Mouse (Mus musculus) cerebellum, adult (tissue): ENCODE data around the gene Ebf1.
A peak's percentile ranks its signal among the peaks of the same experiment; 100 is the strongest.

ENCODE experiments used
- ATAC-seq: cut with Nextera tagmentation; 2 replicates; pipeline ENCODE4 v1.9.2; 2017; ENCODE audit warnings: mild to moderate bottlenecking, moderate library complexity, mixed read lengths; ENCODE audit not compliant: insufficient number of reproducible peaks, low FRiP score, low TSS enrichment

Ebf1 gene

DNA sequence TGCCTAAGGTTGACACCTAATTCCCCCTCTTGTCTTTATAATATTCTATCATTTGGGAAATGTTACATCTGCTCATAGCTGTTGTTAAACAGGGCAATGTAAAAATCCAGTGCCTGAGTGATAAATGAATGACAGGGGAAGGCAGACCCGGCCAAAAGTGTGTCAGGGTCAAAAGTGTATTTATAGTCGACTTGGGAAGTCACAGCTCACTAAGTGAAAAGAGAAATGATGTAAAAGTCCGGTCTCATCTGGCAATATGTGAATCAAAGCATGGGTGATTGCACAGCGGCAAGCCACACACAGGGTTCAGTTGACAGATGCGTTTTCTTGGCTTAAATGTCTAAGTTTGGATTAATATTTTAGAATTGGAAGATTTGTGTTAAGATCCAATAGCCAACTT, 151.2 kb downstream of the Ebf1 start:
- no peak for ATAC-seq

DNA sequence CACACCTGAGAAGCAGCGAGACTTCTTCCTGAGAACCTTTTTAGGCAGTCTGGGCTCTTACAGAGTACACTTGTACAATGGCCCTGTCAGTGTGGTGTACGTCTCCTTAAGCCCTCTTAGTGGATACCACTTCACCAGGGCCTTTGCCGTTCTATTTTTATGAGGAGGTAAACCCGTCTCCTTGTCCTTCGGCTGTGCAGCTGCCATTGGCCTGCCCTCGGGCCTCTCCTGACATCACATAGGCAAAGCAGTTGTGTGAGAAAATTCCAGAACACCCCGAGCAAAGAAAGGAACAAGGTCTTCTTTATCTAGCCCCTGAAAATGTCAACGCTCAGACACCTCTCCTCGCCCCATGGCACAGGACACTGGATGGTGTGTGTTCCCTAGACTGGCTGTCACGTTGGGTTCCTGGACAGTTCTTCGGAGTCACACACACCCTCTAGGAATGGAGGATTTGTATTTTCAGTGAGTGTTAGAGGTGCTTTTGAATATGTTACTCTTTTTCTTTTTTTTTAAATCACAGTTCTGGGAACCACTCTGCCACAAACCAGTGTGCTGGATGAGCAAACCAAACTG, 154.0 kb downstream of the Ebf1 start:
- ATAC-seq: no peak

DNA sequence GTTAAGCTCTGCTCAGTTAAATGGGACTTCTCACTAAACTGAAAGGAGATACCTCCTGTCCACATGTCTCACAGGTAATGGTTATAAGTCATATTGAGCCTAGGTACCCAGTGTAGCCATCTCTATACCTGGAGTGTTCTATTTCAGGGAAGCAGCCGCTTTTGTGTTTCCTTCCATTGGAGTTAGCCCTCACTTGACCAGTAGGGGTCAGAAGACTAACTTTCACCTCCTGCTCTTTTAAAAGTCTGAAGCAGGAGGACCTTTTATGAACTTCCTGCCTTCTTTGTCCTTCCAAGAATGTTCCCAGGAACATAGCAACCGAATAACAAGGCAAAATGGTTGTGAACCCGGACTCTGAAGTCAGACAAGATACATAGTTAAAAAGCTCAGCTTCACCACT, 157.3 kb downstream of the Ebf1 start:
- no peak for ATAC-seq

DNA sequence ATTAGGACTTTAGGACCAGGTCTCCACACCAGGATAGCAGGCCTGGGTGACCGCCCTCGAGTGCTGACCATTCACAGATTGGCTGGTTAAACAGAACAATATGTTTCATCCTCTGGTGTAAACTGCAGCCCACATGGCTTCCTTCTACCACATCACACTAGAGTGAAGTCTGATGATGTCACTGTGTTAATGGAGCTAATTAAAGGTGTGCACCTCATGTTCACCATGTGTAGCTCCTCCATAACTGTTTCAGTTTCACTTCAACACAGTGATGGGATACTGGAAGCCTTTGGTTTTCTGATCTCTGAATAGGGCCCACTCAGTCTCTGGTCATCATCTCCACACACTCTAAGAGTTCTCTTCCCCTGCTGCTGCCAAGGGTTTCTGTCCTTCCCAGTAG, 158.4 kb downstream of the Ebf1 start:
- no peak for ATAC-seq

DNA sequence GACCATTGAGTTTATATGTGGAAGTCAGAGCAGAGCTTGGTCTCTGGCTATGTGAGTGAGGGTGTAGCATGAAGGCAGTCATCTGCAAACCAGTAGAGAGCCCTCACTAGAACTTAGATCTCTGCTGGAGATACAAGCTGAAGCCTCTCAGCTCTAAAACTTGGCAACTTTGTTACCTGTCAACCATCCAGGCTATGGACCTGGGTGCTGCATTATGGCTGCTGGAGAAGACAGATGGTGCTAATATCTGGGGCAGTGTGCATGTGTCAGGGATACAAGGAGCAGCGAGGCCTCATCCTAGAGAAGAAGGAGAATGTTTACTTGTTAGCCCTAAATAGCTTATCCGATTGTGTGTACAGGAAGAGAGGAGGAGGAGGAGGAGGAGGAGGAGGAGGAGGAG, 159.4 kb downstream of the Ebf1 start:
- no peak for ATAC-seq

DNA sequence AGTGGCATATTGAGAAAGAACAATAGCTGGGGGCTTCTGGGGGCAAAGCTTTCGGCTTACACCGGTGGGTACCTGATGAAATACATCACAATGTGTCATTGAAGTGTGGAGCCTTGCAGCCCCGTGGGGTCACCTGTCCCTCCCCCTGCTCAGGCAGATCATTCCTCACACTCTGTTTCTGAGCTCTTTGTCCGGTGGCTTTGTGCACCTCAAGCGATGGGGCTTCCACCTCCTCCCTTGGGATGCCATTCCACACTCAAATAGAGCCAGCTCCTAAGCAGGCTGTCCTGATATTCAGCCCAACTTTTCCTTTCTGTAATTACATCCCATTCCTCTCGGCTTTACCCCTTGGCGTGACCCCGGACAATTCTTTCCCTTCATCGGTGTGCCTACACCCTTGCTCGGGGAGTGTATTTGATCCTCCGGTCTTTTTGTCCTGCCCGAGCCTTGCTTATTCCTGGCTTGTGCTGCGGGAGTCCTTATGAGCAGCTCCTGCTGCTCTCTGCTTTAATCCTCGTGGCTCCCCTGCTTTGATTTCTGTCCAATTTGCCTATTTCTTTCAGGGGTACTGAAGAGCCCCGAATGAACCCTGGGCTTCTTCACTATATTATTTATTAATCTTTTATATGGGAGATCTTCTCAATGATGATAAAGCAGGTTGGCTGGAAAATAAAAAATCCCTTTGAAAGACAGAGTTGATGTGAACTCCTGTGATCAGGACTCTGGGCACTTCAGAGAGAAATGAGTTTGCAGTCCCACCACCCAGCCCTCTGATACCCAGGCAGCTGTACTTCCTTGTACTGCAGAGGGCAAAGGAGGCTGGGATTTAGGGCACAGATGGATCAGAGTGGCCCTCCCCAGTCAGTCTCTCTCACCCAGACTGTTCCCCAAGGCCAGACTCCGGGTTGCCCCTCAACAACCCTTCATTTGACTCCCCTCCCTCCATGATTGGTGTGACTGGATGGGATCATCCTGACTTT, 160.5 kb downstream of the Ebf1 start:
- ATAC-seq: no peak

DNA sequence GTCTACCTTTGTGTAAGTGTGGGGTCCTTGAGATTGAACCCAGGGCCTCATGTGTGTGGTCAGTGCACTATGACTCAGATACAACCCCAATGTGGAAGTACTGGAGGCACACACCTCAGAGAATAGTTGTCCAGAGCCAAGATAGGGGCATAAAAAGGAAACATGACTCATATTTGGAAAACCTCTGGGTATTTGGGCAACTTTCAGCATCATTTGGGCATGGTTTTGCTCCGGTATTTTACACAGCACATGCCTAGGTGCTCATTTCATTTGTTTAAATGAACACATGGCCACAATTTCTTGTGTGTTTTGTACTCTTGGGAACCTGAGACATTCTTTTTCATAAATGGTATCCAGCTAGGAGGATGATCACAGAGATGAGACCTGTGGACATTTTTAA, 161.9 kb downstream of the Ebf1 start:
- no peak for ATAC-seq

DNA sequence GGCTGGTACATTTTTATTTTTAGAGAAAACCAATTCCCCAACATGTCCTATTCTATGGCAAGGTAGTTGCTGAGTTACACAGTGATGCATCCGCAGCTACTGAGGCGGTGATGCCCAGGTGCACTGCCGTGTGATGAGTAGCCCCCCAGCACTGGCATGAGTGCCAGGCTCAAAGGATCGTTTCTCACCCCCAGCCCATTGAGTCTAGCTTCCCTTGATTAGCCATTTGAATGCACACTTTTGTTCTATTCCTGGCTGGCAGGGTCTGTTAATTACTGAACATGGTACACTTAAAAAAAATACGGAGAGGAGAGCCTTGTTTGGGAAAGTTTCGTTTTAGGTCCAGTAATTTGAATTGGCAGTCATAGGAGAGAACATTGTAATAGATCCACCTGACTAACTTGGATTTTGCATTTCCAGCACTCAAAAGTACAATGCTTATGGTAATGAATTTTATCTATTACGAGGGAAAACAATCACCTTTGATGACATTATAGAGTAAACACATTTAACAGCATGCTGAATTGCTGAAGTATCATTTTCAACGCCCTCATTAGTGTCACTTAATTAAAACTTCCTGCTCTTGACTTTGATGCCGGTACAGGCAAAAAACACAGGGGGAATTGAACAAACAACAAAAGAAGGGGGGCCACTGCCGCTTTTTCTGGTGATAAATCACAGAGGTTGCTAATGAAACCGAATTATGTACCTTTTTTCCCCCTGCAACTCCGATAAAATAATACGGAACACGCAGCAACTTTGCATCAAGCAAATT, 167.3 kb downstream of the Ebf1 start:
- ATAC-seq: no peak

DNA sequence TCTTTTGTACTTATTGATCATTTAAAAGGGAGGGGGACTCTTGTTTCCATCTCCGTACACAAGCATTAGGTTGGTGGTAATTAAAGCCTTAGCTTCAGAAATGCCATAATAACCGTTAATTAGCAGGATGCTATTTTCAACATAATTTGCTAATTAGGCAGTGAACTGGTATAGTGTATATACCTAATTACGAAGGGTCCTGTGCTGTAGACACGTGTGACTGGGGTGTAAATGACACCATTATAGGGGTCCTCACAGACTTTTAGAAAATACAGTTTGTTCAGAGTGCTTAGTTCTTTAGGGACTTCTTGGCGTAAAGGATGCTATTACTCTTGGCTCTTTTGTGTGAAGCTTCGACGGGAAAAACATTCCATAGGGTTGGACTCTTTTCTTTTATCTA, 167.9 kb downstream of the Ebf1 start:
- ATAC-seq: no peak

DNA sequence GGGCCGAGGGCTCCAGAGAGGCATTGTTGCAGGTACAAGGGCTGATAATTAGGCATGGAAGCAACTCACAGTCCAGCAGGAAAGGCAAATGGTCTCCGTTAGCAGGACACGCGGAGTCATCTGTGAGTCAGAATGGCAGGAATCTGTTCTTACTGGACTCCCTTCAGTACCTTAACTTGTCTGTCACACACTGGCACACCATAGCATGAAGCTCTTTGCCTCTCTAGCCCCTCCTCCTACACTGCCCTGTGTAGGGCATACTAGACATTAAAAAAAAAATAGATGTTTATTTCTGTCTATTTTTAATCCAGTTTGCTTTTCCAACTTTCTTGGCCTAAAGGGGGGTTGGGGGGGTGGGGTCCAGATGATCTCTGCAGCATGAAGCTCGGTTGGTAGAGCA, 168.4 kb downstream of the Ebf1 start:
- ATAC-seq: no peak

DNA sequence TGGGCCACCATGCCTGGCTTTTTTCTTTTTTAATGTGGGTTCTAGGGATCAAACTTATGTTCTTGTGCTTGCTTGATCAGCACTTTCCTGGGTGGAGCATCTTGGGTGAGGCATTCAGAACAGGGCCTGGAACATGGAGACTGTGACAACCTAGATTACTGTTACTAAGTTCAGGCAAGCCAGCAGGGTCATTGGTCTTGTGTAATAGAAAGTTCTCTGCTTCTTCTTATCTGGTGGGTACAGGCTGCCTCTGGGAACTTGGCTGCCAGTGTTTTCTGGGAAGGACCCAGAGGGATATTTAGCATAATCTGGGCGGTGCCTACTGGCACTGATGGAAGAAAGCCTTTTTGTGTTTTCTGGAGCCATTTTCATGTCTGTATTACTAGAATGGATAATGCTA, 170.9 kb downstream of the Ebf1 start:
- ATAC-seq: no peak

DNA sequence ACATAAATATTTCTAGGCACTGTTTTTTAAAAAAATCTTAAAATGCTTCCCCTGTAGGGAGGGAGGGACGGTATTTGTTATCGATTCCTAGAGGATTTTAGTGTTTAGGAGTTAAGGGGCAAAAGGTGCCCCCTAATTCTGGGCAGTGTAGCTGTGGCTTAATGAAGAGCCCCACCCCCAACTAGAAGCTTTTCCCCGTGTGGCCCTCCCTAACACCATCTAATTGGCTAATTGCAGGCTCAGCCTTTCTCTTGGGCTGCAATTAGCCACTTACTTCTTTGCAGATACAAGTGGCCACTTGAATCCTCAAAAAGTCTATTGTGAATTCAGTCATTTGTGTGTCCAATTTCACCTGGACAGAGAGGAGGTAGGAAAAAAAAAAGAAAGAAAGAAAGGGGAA, 175.7 kb downstream of the Ebf1 start:
- ATAC-seq: no peak

DNA sequence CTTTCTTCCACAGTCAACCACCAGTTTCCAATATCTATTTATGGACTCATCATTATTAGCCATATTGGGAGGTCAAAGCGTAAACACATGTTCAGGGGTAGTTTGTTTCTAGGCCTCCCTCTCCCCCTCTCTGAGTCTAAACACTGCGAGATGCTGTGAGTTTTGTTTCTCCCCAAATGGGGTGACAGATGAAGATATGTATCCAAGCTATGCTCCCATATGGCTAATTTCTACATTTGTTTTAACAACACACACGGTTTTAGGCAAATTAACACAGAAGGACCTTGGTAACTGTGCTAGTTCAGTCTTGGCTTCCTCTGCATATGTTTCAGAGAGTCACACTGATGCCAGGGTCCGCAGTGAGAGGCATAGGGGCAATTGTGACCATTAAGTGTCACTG, 177.8 kb downstream of the Ebf1 start:
- no peak for ATAC-seq

DNA sequence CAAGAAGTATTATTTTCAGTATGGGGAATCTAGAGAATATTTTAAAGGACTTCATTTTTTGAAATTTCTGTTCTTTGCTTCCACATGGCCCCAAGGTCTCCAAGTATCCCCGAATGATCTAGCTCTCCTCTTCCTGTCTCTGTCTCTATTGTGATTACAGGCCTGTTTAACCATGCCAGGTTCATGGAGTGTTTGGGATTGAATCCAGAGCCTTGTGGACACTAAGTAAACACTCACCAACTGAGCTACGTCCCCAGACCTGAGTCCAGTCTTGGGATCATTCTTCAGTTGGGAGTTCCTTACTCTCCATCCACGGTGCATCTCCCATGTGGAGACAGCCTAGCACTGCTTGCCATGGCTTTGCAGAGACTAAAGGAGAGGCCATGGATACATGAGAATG, 178.7 kb downstream of the Ebf1 start:
- no peak for ATAC-seq

DNA sequence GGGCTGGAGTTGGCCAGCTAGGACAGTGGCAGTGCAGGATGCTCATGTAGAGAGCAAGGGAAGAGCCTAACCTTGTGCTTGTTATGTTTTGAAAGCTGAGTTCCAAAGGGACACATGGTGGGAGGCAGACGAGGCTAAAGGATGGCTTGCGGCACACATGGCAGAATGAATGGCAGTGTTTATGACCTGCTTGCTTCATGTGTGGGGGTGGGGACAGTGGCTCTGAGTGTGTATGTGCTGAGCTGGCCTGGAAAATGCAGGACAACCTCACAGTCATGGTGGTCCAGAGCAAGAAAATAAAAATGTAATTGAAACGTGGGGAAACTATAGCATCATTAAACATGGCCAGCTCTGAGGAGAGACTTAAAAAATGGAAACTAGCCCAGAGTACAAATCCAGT, 181.2 kb downstream of the Ebf1 start:
- ATAC-seq: no peak

DNA sequence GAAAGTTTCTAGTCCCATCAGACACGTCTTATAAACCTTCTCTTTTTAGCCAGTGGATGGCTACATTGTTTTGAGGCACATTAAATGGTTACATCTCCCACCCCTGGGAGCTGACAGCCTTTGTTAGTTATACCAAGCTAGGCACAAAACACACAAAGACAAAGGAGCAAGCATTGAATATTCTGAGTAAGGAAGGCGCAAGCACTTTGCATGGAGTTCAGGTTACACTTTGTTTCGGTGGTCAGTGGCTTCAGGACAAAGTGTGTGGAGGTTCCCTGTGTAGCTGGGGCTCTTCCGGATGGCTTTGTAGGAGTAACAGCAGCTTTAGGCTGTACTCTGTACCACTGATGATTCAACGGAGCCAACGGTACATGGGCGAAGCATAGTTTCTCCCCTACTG, 186.9 kb downstream of the Ebf1 start:
- no peak for ATAC-seq

DNA sequence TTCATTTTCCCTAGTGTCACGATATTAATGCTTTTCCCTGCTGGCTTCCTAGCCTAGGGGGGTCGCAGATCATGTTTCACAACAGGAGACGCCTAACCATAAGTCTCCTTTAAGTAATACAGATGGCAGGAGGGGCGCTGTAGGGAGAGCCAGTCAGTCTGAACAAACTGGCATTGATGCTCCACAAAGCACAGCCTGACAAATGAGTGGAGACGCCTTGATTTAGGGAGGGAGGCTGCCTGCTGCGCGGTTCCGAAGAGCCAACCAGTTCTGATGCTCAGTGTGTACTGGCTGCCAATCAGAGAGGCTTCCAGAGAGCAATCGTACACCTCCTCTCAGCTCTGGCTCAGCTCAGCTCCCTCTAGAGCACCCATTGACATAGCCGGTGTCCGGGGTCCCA, 189.5 kb downstream of the Ebf1 start:
- ATAC-seq: peak; percentile 85

DNA sequence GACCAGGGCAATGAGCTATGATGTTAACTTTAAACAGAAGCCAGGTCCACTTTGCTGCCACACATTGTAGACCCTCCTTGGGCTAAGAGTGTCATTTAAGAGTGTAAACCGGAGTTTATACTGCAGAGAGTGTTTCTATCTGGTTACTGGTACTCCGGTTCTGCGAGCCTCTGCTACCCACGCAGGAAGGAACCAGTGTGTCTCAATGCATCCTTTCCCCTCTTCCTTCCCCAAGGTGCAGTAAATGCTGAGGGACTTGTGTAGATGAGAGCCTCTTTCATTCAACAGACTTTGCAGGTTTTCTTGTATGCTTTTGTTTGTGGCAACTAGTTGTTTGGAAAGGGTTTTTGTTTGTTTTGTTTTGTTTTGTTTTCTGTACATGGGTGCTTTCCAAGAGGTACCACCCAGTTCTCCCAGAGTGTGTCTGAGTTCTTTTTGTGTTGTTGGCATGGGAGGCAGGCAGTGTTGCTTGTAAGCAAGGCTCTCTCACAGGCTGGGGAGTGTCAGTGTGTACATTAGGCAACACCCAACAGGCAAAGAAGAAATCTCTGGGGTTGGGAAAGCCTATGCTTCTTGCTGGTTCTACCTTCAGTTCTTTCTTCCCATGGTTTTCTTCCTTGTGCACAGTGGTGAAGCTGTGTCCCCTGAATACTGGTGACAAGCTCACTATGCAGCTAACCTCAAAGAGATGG, 191.9 kb downstream of the Ebf1 start:
- ATAC-seq: no peak

DNA sequence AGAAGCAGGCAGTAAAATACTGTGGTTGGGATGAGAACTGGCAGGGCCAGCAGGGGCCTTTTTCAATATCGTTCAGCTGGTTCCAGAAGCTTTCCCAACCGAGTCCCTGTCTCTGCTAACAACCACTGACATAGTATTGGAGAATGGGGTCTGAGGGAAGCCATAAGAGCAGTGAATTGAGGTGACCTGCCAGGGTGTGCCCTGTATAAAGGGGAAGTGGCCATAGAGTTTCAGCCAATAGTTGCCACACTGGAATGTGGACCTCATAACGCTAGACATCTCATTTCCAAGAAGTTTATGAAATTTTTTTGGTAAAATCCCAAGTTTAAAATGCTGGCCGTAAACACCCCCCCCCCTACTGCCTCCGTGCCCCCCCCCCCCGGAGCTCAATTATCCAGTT, 193.9 kb downstream of the Ebf1 start:
- no peak for ATAC-seq

DNA sequence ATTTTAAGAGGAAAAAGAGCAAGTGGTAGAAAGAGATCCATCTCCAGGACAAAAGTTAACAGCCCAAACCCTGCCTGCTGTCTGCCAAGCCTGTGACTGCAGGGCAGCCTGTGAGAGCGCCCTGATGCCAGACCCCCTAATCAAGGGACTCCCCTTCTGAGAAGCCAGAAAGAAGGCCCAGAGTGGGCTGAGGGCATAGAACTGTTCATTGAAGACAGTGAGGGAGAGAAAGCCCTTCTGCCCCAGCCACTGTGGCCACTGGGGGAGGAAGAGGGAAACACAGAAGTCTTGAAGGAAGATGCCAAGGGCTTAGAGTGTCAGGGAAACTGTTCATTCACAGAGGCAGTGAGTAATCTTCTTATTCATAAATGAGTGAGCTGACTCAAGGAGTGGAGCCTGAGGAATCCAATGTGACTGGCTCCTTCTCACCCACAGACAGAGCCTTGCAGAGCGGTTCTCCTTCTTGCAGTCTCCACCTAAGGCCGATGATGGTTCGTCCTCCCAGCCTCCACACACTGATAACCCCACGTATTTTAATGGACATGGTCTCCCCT, 195.2 kb downstream of the Ebf1 start:
- ATAC-seq: no peak
